Mouse (Mus musculus): ENCODE measurements at regions not wholly inside any gene's neighbourhood (a gene's known extent, or its start where the extent isn't known, plus 50 kb on each side); places are given as distances from the start of the nearest gene placed in this dataset. TPM values are rescaled to one million over a fixed set of nuclear protein-coding genes. Genes with fewer than 3 reads are reported as not detected.
A peak's percentile ranks its signal among the peaks of the same experiment; 100 is the strongest.

- H3K27ac ChIP-seq, result no peak overlapping the region
- no peaks in the 10 kb centered on the region for H3K9me3 ChIP-seq (ENCODE audit: control insufficient read depth, low read length)
- no peak overlapping the region for H3K4me2 ChIP-seq (replicated peaks)
- H3K9ac ChIP-seq, result no peak overlapping the region
- H3K27me3 ChIP-seq (ENCODE audit: control insufficient read depth, insufficient read depth, low read length), result no peaks in the 10 kb centered on the region
- no peak overlapping the region for H3K4me3 ChIP-seq (replicated peaks; ENCODE audit: low read length)
- H3K4me1 ChIP-seq (replicated peaks; ENCODE audit: control insufficient read depth, insufficient read depth, low read length), result no peaks in the 10 kb centered on the region
- 67% methylated on average over 1 of the region's 1 CpGs for WGBS
- no peaks in the 10 kb centered on the region for H3K36me3 ChIP-seq (replicated peaks; ENCODE audit: control insufficient read depth, insufficient read depth)
- no peak for DNase-seq (ENCODE audit: low spot score)
- ATAC-seq (ENCODE audit: low FRiP score), result no peak
Observed at GRCm38 (mm10) chr3:35510314-35510713, 243.6 kb upstream of the Atp11b start.

- 91% methylated on average over 4 of the region's 4 CpGs for WGBS
- H3K9ac ChIP-seq, result no peak overlapping the region
- no peaks in the 10 kb centered on the region for H3K4me1 ChIP-seq (replicated peaks; ENCODE audit: control insufficient read depth, insufficient read depth, low read length)
- no peak overlapping the region for H3K4me2 ChIP-seq (replicated peaks)
- no peaks in the 10 kb centered on the region for H3K36me3 ChIP-seq (replicated peaks; ENCODE audit: control insufficient read depth, insufficient read depth)
- no peak overlapping the region for H3K4me3 ChIP-seq (replicated peaks; ENCODE audit: low read length)
- DNase-seq (ENCODE audit: low spot score) (no peak), ATAC-seq (ENCODE audit: low FRiP score) (no peak)
- H3K27me3 ChIP-seq (ENCODE audit: control insufficient read depth, insufficient read depth, low read length), result no peaks in the 10 kb centered on the region
- no peak overlapping the region for H3K27ac ChIP-seq
- no peaks in the 10 kb centered on the region for H3K9me3 ChIP-seq (ENCODE audit: control insufficient read depth, low read length)
Observed at GRCm38 (mm10) chr3:35516517-35516916, 237.4 kb upstream of the Atp11b start.

GRCm38 (mm10) chr3:35520131-35520530 is 233.8 kb upstream of the Atp11b start:
- Histone ChIP-seq H3K4me1 (replicated peaks; ENCODE audit: control insufficient read depth, insufficient read depth, low read length) (no peaks in the 10 kb centered on the region), H3K27me3 (ENCODE audit: control insufficient read depth, insufficient read depth, low read length) (no peaks in the 10 kb centered on the region), H3K36me3 (replicated peaks; ENCODE audit: control insufficient read depth, insufficient read depth) (no peaks in the 10 kb centered on the region), H3K4me2 (replicated peaks) (no peak overlapping the region), H3K4me3 (replicated peaks; ENCODE audit: low read length) (no peak overlapping the region), H3K9ac (no peak overlapping the region), H3K9me3 (ENCODE audit: control insufficient read depth, low read length) (no peaks in the 10 kb centered on the region), H3K27ac (no peak overlapping the region)
- WGBS, result 84% methylated on average over 3 of the region's 3 CpGs
- DNase-seq (ENCODE audit: low spot score), result no peak
- no peak; the same call in 1 of the 2 replicates for ATAC-seq (ENCODE audit: low FRiP score)

GRCm38 (mm10) chr3:35547696-35548095 is 206.2 kb upstream of the Atp11b start:
- Histone ChIP-seq H3K4me2 (replicated peaks) (no peak overlapping the region), H3K27me3 (ENCODE audit: control insufficient read depth, insufficient read depth, low read length) (no peaks in the 10 kb centered on the region), H3K9ac (no peak overlapping the region), H3K27ac (no peak overlapping the region), H3K9me3 (ENCODE audit: control insufficient read depth, low read length) (no peaks in the 10 kb centered on the region), H3K4me1 (replicated peaks; ENCODE audit: control insufficient read depth, insufficient read depth, low read length) (no peaks in the 10 kb centered on the region), H3K4me3 (replicated peaks; ENCODE audit: low read length) (no peak overlapping the region), H3K36me3 (replicated peaks; ENCODE audit: control insufficient read depth, insufficient read depth) (no peaks in the 10 kb centered on the region)
- no peak for ATAC-seq (ENCODE audit: low FRiP score)
- DNase-seq (ENCODE audit: low spot score), result no peak

GRCm38 (mm10) chr3:35551791-35552190 is 202.1 kb upstream of the Atp11b start:
- ATAC-seq (ENCODE audit: low FRiP score), result no peak
- 82% methylated on average over 9 of the region's 9 CpGs for WGBS
- H3K27me3 ChIP-seq (ENCODE audit: control insufficient read depth, insufficient read depth, low read length), result no peaks in the 10 kb centered on the region

GRCm38 (mm10) chr3:35560425-35560824 is 193.5 kb upstream of the Atp11b start:
- 84% methylated on average over 10 of the region's 10 CpGs for WGBS
- Histone ChIP-seq H3K4me3 (replicated peaks; ENCODE audit: low read length) (no peak overlapping the region), H3K4me2 (replicated peaks) (no peak overlapping the region), H3K27me3 (ENCODE audit: control insufficient read depth, insufficient read depth, low read length) (no peaks in the 10 kb centered on the region), H3K4me1 (replicated peaks; ENCODE audit: control insufficient read depth, insufficient read depth, low read length) (no peaks in the 10 kb centered on the region), H3K9me3 (ENCODE audit: control insufficient read depth, low read length) (no peaks in the 10 kb centered on the region), H3K36me3 (replicated peaks; ENCODE audit: control insufficient read depth, insufficient read depth) (no peaks in the 10 kb centered on the region), H3K27ac (no peak overlapping the region), H3K9ac (no peak overlapping the region)
- DNase-seq (ENCODE audit: low spot score), result no peak
- ATAC-seq (ENCODE audit: low FRiP score), result no peak

More at GRCm38 (mm10) chr3:35551791-35552190, 202.1 kb upstream of the Atp11b start:
- Histone ChIP-seq H3K4me2 (replicated peaks) (no peak overlapping the region), H3K9ac (no peak overlapping the region), H3K4me1 (replicated peaks; ENCODE audit: control insufficient read depth, insufficient read depth, low read length) (no peaks in the 10 kb centered on the region), H3K27ac (no peak overlapping the region), H3K36me3 (replicated peaks; ENCODE audit: control insufficient read depth, insufficient read depth) (no peaks in the 10 kb centered on the region), H3K4me3 (replicated peaks; ENCODE audit: low read length) (no peak overlapping the region), H3K9me3 (ENCODE audit: control insufficient read depth, low read length) (no peaks in the 10 kb centered on the region)
- DNase-seq (ENCODE audit: low spot score), result no peak

GRCm38 (mm10) chr3:35574402-35574801 is 179.5 kb upstream of the Atp11b start:
- no peaks in the 10 kb centered on the region for H3K9me3 ChIP-seq (ENCODE audit: control insufficient read depth, low read length)
- no peak overlapping the region for H3K4me2 ChIP-seq (replicated peaks)
- no peaks in the 10 kb centered on the region for H3K4me1 ChIP-seq (replicated peaks; ENCODE audit: control insufficient read depth, insufficient read depth, low read length)
- ATAC-seq (ENCODE audit: low FRiP score), result peak; percentile 84
- no peak overlapping the region for H3K9ac ChIP-seq
- H3K36me3 ChIP-seq (replicated peaks; ENCODE audit: control insufficient read depth, insufficient read depth), result no peaks in the 10 kb centered on the region
- H3K27ac ChIP-seq, result no peak overlapping the region
- H3K4me3 ChIP-seq (replicated peaks; ENCODE audit: low read length), result no peak overlapping the region
- 13% methylated on average over 10 of the region's 10 CpGs for WGBS
- no peaks in the 10 kb centered on the region for H3K27me3 ChIP-seq (ENCODE audit: control insufficient read depth, insufficient read depth, low read length)
- DNase-seq (ENCODE audit: low spot score), result peak; percentile 86

Small RNA genes lying in the stretch of these regions (microRNA-seq; reads per million reads assigned to microRNA genes)
- not detected for gene Gm25442
